Mouse (Mus musculus): ENCODE measurements at regions not wholly inside any gene's neighbourhood (a gene's known extent, or its start where the extent isn't known, plus 50 kb on each side); places are given as distances from the start of the nearest gene placed in this dataset.

- no peaks in the 10 kb centered on the region for H3K9me3 ChIP-seq (replicated peaks; ENCODE audit: control insufficient read depth, low read length)
- no peak for ATAC-seq (ENCODE audit: insufficient read depth, low FRiP score)
- no peak overlapping the region for H3K4me2 ChIP-seq (ENCODE audit: low read depth, low read length)
- no peaks in the 10 kb centered on the region for H3K4me1 ChIP-seq (ENCODE audit: control insufficient read depth, insufficient read depth, low read length)
- H3K4me3 ChIP-seq (replicated peaks; ENCODE audit: low read length): no peak overlapping the region
- H3K9ac ChIP-seq (ENCODE audit: low read length): no peak overlapping the region
- WGBS: 38% methylated on average over 2 of the region's 2 CpGs
- H3K27me3 ChIP-seq (ENCODE audit: control insufficient read depth, insufficient read depth, low read length): no peaks in the 10 kb centered on the region
- no peaks in the 10 kb centered on the region for H3K36me3 ChIP-seq (ENCODE audit: control insufficient read depth, insufficient read depth, low read length)
- no peak overlapping the region for H3K27ac ChIP-seq (ENCODE audit: low read length)
Observed at GRCm38 (mm10) chr1:3900354-3900753, 907.3 kb upstream of the Gm37988 start.

GRCm38 (mm10) chr1:3903432-3903831 lies 904.3 kb upstream of the Gm37988 start:
- Histone ChIP-seq H3K4me1 (ENCODE audit: control insufficient read depth, insufficient read depth, low read length) (no peaks in the 10 kb centered on the region), H3K4me3 (replicated peaks; ENCODE audit: low read length) (no peak overlapping the region), H3K36me3 (ENCODE audit: control insufficient read depth, insufficient read depth, low read length) (no peaks in the 10 kb centered on the region), H3K9ac (ENCODE audit: low read length) (no peak overlapping the region), H3K27ac (ENCODE audit: low read length) (no peak overlapping the region), H3K4me2 (ENCODE audit: low read depth, low read length) (no peak overlapping the region), H3K27me3 (ENCODE audit: control insufficient read depth, insufficient read depth, low read length) (no peaks in the 10 kb centered on the region), H3K9me3 (replicated peaks; ENCODE audit: control insufficient read depth, low read length) (no peaks in the 10 kb centered on the region)
- 31% methylated on average over 1 of the region's 1 CpGs for WGBS
- no peak for ATAC-seq (ENCODE audit: insufficient read depth, low FRiP score)

GRCm38 (mm10) chr1:3912499-3912898 lies 895.2 kb upstream of the Gm37988 start:
- Histone ChIP-seq H3K4me2 (ENCODE audit: low read depth, low read length) (no peak overlapping the region), H3K27me3 (ENCODE audit: control insufficient read depth, insufficient read depth, low read length) (no peaks in the 10 kb centered on the region), H3K27ac (ENCODE audit: low read length) (no peak overlapping the region), H3K4me3 (replicated peaks; ENCODE audit: low read length) (no peak overlapping the region), H3K9ac (ENCODE audit: low read length) (no peak overlapping the region), H3K36me3 (ENCODE audit: control insufficient read depth, insufficient read depth, low read length) (no peaks in the 10 kb centered on the region), H3K4me1 (ENCODE audit: control insufficient read depth, insufficient read depth, low read length) (peaks cover 4% of the 10 kb centered on the region), H3K9me3 (replicated peaks; ENCODE audit: control insufficient read depth, low read length) (no peaks in the 10 kb centered on the region)
- ATAC-seq (ENCODE audit: insufficient read depth, low FRiP score): peak; percentile 66
- 17% methylated on average over 1 of the region's 1 CpGs for WGBS

GRCm38 (mm10) chr1:3913631-3914030 lies 894.1 kb upstream of the Gm37988 start:
- peak; percentile 82 for ATAC-seq (ENCODE audit: insufficient read depth, low FRiP score)
- Histone ChIP-seq H3K4me3 (replicated peaks; ENCODE audit: low read length) (no peak overlapping the region), H3K4me2 (ENCODE audit: low read depth, low read length) (no peak overlapping the region), H3K36me3 (ENCODE audit: control insufficient read depth, insufficient read depth, low read length) (no peaks in the 10 kb centered on the region), H3K4me1 (ENCODE audit: control insufficient read depth, insufficient read depth, low read length) (peaks cover 4% of the 10 kb centered on the region), H3K9ac (ENCODE audit: low read length) (no peak overlapping the region), H3K9me3 (replicated peaks; ENCODE audit: control insufficient read depth, low read length) (no peaks in the 10 kb centered on the region), H3K27me3 (ENCODE audit: control insufficient read depth, insufficient read depth, low read length) (no peaks in the 10 kb centered on the region), H3K27ac (ENCODE audit: low read length) (no peak overlapping the region)
- WGBS: 14% methylated on average over 1 of the region's 1 CpGs

Measured in stomach, embryonic 16.5 days (tissue).